Mouse (Mus musculus): Measurements from ENCODE around the gene Ppp6r1. TPM values are rescaled to one million over a fixed set of nuclear protein-coding genes. Genes with fewer than 3 reads are reported as not detected.

The Ppp6r1 gene
- 264 to 268 TPM (median 267 TPM) in 4 replicates for total RNA-seq (2023)

DNA sequence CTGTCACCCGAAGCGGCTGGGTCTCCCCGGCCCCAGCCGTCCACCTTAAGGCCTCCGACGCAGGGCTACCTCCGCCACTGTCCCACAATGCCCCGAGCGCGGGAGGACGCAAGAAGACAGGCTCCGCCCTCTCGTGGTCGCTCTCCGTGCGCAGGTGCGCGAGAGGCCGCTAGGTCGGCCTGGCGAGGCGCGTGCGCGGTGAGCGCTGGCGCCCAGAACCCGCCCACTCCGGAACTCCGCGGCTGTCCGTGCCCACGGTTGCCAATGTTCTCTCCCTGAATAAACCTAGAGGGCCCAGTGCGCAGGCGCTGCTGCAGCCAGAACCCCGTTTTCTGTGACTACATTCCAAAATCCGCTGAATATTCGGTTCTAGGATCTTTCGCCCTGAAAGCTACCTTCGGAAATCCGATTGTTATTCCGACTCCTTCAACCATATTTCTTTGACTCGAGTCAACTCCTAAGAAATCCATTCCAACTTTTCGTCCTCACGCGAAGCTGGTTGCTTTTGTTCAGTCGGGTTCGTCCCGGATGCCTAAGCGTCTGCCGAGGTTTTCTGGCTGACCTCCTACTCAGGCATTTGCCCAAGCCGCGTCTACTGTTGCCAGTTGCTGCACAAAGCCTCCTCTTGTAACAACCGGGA lies at the start of gene Ppp6r1:
Gene Ppp6r1, minus strand, starts transcription at position 108 of the 640 bp plus-strand sequence.

GRCm38 (mm10) chr7:4690387-4690786 lies 31.6 kb upstream of the Ppp6r1 start, which contains the start of gene Brsk1:
TSS of gene Brsk1 (plus strand) at chr7:4690604.

DNA sequence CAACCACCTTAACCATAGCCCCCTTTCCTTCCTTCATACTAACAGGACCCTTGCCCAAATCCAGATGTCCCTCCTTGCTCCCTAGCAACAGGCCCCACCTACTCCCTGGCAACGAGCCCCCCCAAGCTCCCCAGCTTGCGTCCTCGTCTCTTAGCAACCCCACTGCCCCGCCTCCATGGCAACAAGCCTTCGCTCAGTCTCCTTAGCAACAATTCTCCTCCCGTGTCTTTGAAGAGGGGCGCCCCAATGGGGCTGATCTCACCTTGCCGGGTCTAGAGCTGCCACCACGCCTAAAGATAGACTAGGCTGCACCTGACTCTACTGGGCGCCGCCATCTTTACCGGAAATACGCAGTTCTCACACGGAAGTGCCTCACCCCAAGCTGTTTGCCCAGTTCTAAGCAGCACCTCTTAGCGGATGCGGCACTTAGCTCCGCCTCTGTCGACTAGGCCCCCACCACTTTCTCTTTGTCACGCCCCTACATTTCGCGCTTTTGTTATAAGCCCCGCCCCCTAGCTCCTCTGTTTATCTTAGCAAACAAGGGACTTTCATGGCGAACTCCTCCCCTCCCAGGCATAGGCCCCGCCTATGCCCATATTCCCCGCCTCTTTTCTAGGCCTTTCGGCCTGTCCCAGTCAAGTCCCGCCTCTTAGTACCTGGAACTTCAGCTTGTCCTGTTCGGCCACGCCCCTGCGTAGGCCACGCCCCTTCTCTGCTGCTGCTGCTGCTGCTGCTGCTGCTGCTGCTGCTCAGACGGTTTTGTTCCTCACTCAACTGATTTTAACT lies 26.0 kb upstream of the Ppp6r1 start, which contains the start of gene Hspbp1:
Gene Hspbp1, minus strand, starts transcription at position 437 of the 786 bp plus-strand sequence.

GRCm38 (mm10) chr7:4631031-4631430 lies 27.8 kb downstream of the Ppp6r1 start, which contains the start of gene Tmem86b:
TSS of gene Tmem86b (minus strand) at chr7:4631422.

GRCm38 (mm10) chr7:4603873-4604272 lies 54.9 kb downstream of the Ppp6r1 start, which contains the start of gene Ptprh:
TSS of gene Ptprh (minus strand) at chr7:4604041.

Other genes starting within 250 kb of the Ppp6r1 start
- 8.5 to 10.2 TPM (median 9.3 TPM) in 4 replicates for gene Rdh13, start 213.4 kb downstream of the Ppp6r1 start, total RNA-seq (2023)
- 17.0 to 42.8 TPM (median 33.0 TPM) in 4 replicates for gene Eps8l1, start 198.3 kb downstream of the Ppp6r1 start, total RNA-seq (2023)
- gene Ppp1r12c, start 157.3 kb downstream of the Ppp6r1 start, total RNA-seq (2023), result 243 to 274 TPM (median 259 TPM) in 4 replicates
- not detected in 4 replicates for gene Tnnt1, start 142.6 kb downstream of the Ppp6r1 start, total RNA-seq (2023)
- 1.5 TPM in 1 of 4 replicates, not detected in the others for gene Tnni3, start 134.8 kb downstream of the Ppp6r1 start, total RNA-seq (2023)
- gene Dnaaf3, start 126.6 kb downstream of the Ppp6r1 start, total RNA-seq (2023), result 0.24 to 0.26 TPM (median 0.25 TPM) in 3 of 4 replicates, not detected in the other
- 1.2 TPM in 1 of 4 replicates, not detected in the others for gene Syt5, start 111.5 kb downstream of the Ppp6r1 start, total RNA-seq (2023)
- gene Ptprh, start 55.0 kb downstream of the Ppp6r1 start, total RNA-seq (2023), result 0.16 TPM in 1 of 4 replicates, not detected in the others
- 50.2 to 57.5 TPM (median 54.8 TPM) in 4 replicates for gene Tmem86b, start 27.6 kb downstream of the Ppp6r1 start, total RNA-seq (2023)
- 73.6 to 82.3 TPM (median 79.6 TPM) in 4 replicates for gene Hspbp1, start 26.0 kb upstream of the Ppp6r1 start, total RNA-seq (2023)
- gene Brsk1, start 31.6 kb upstream of the Ppp6r1 start, total RNA-seq (2023), result not detected in 4 replicates
- 1.5 to 4.0 TPM (median 3.0 TPM) in 4 replicates for gene Tmem150b, start 66.2 kb upstream of the Ppp6r1 start, total RNA-seq (2023)
- gene Kmt5c, start 81.1 kb upstream of the Ppp6r1 start, total RNA-seq (2023), result 87.1 to 92.8 TPM (median 91.8 TPM) in 4 replicates
- 1.3 to 5.4 TPM (median 4.0 TPM) in 4 replicates for gene Cox6b2, start 94.1 kb upstream of the Ppp6r1 start, total RNA-seq (2023)
- not detected in 4 replicates for gene Fam71e2, start 112.3 kb upstream of the Ppp6r1 start, total RNA-seq (2023)
- gene Il11, start 123.8 kb upstream of the Ppp6r1 start, total RNA-seq (2023), result not detected in 4 replicates
- gene Tmem190, start 123.9 kb upstream of the Ppp6r1 start, total RNA-seq (2023), result not detected in 4 replicates
- gene Tmem238, start 130.6 kb upstream of the Ppp6r1 start, total RNA-seq (2023), result 1.8 to 2.7 TPM (median 2.4 TPM) in 4 replicates
- 1,788 to 1,881 TPM (median 1,825 TPM) in 4 replicates for gene Rpl28, start 133.9 kb upstream of the Ppp6r1 start, total RNA-seq (2023)
- 157 to 176 TPM (median 162 TPM) in 4 replicates for gene Ube2s, start 153.6 kb upstream of the Ppp6r1 start, total RNA-seq (2023)
- gene Shisa7, start 185.7 kb upstream of the Ppp6r1 start, total RNA-seq (2023), result 0.49 to 2.8 TPM (median 1.1 TPM) in 4 replicates
- gene Isoc2b, start 211.2 kb upstream of the Ppp6r1 start, total RNA-seq (2023), result 4.3 to 9.7 TPM (median 6.8 TPM) in 4 replicates
- 9.9 to 14.2 TPM (median 11.8 TPM) in 4 replicates for gene Isoc2a, start 218.1 kb upstream of the Ppp6r1 start, total RNA-seq (2023)
- gene Gm36210, start 247.5 kb upstream of the Ppp6r1 start, total RNA-seq (2023), result not detected in 4 replicates